In genomic region chr7:26831556-26832292, GRCm38 (mm10) we compare ENCODE assay signal across 27 mouse cellular contexts. TPM values are rescaled to one million over a fixed set of nuclear protein-coding genes. Genes with fewer than 3 reads are reported as not detected.
"Had no signal": no experiment of that assay in that cellular context is flagged by ENCODE, and none has a peak within 500 bp of the region (broad histone marks: within the 10 kb centered on the region; RNA-seq: fewer than 3 reads in every experiment).

No protein-coding gene starts in this region.

RNA-seq across cellular contexts. Expression of gene Cyp2a5, which starts 3.4 kb away (rescaled TPM):
- total RNA-seq: common myeloid progenitor, adult 5-6 weeks; gastrocnemius, adult 18-20 months; gastrocnemius, adult 2 months; gastrocnemius, postnatal 10 days; gastrocnemius, postnatal 14 days; gastrocnemius, postnatal 25 days; gastrocnemius, postnatal 36 days; gastrocnemius, postnatal 4 days; granulocyte monocyte progenitor cell, adult 5-6 weeks; heart, adult 2 months had no signal
- polyA plus RNA-seq: cerebellum, adult 2 months; embryonic facial prominence, embryonic 10.5 days; embryonic facial prominence, embryonic 11.5 days; embryonic facial prominence, embryonic 12.5 days; erythroblast, embryonic 14.5 days; forebrain, embryonic 10.5 days; forebrain, embryonic 11.5 days; forebrain, embryonic 12.5 days; forebrain, embryonic 13.5 days had no signal

RNA-seq across cellular contexts. Expression of gene Cyp2g1, which starts 23.0 kb away (rescaled TPM):
- total RNA-seq: common myeloid progenitor, adult 5-6 weeks; forebrain, postnatal 0 days; gastrocnemius, adult 18-20 months; gastrocnemius, adult 2 months; gastrocnemius, adult 8-10 months; gastrocnemius, postnatal 10 days; gastrocnemius, postnatal 14 days; gastrocnemius, postnatal 25 days; gastrocnemius, postnatal 36 days; gastrocnemius, postnatal 4 days; granulocyte monocyte progenitor cell, adult 5-6 weeks; heart, adult 18-20 months; heart, adult 2 months had no signal
- polyA plus RNA-seq: cerebellum, adult 2 months; cortical plate, adult 2 months; embryonic facial prominence, embryonic 10.5 days; embryonic facial prominence, embryonic 11.5 days; embryonic facial prominence, embryonic 12.5 days; forebrain, embryonic 10.5 days; forebrain, embryonic 11.5 days; forebrain, embryonic 13.5 days; forebrain, embryonic 14.5 days; forebrain, embryonic 15.5 days; forebrain, embryonic 16.5 days; forebrain, postnatal 0 days; gonadal fat pad, adult 2 months; heart, adult 2 months had no signal
